Mouse (Mus musculus): ENCODE data around the gene Olfr52.
"Not testable (repeated sequence)": the region's sequence is repeated elsewhere in the genome, so short reads cannot be mapped to it uniquely, and the experiment has no call there.

The Olfr52 gene

DNA sequence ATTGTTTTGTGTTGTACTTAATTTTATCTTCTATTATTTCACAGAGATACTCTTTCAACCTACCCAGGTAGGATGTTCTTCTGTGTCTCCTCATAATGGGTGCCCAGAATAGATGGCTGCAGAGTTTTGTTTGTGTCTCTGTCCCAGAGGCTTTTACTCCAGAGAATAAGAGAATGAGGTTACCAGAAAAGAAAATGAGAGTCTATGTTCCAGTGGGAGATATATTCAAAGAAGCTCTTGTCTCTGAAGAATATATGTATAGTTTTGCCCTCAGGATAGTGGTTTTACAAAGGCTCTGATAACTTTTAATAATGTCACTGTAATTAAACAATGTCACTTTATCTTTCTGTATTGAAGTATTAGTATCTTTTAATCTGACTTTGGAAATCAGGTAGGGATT, at the start of gene Olfr52:
Olfr52 (minus strand) TSS at position 101 of the 400 bp plus-strand sequence.
- no peak for DNase-seq (ENCODE audit: low read depth, low spot score)

GRCm38 (mm10) chr2:86231301-86231700, 45.8 kb upstream of the Olfr52 start, which contains the start of gene Olfr1047:
Gene Olfr1047 (minus strand): TSS chr2:86231401.
- no peak for DNase-seq (ENCODE audit: low read depth, low spot score)

DNA sequence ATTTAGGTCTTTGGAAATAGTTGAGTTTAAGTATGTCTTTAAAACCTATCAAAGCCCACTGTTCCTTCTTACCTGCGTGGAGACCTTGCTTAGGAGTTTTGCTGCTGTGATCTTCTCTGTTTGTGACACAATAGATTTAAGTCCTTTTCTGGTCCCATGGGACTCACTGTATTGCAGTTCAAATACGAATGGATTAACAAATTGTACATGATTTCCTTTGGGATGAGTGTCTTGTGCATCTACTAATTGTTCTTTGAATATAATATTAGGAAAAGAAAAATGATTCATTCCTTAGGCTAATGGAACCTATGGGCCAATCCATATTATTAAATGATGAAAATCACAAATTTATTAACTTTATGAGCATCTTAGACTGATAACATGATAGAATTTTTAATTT, 33.7 kb upstream of the Olfr52 start, which contains the start of gene Olfr1046:
Olfr1046 (minus strand) TSS at position 101 of the 400 bp plus-strand sequence.
- no peak for DNase-seq (ENCODE audit: low read depth, low spot score)

DNA sequence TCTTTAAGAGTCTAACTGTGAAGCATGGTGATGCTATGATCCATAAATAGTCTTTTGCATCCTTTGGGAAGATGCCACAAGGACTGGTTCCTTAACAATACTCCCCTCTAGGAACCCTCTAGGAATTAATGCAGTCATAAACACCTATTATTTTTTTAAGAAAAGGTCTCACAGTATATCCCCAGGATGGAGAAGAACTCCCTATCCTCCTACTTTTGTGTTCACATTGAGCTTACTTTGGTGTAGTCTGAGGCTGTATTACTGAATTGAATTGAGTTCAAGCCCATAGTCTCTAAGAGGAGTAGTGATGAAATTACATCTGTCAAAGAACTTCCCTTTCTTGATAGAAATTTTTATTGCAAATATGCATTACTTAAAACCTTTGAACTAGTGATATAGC, 17.4 kb upstream of the Olfr52 start, which contains the start of gene Olfr1045:
Olfr1045 (minus strand) TSS at position 101 of the 400 bp plus-strand sequence.
- DNase-seq (ENCODE audit: low read depth, low spot score): no peak

DNA sequence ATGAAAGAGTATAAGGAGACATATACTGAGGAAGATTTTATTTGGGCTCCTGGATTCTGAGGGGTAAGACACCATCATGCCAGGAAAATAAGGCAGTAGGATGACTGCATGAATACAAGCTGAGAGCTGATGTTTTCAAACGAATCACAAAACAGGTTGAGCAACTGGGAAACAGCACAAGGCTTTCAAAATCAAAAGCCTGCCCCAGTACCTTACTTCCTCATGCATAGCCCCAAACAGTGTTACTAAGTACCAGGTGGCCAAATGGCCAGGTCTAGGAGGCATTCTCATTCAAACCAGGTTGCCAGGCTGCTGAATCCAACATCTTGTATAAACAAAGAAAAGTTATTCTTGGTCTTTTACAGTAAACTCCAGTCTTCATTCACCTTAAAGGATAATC, 10.4 kb upstream of the Olfr52 start:
- no peak for DNase-seq (ENCODE audit: low read depth, low spot score)

- DNase-seq (ENCODE audit: low read depth, low spot score): no peak
These were observed 5.5 kb downstream of the Olfr52 start for GRCm38 (mm10) chr2:86179950-86180349.

DNA sequence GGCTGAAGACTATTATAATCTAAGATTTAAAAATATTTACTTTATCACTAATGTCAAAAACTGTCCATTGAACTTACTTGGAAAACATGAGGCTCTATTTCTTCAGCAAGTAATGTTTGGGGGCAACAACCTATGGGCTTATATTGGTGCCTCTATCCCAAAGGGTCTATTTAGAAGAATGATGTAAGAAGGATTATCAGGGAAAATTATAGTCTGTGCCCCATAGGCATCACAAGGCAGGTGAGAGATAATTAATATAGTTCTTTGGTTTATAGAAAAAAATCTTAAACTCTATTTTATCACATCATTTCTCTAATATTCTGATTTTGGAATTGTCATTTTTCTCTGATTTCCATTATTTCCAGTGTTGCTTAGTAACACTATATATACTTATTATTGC, 7.8 kb downstream of the Olfr52 start, which contains the start of gene Olfr1044:
Olfr1044 (minus strand) TSS at position 101 of the 400 bp plus-strand sequence.
- no peak for DNase-seq (ENCODE audit: low read depth, low spot score)

DNA sequence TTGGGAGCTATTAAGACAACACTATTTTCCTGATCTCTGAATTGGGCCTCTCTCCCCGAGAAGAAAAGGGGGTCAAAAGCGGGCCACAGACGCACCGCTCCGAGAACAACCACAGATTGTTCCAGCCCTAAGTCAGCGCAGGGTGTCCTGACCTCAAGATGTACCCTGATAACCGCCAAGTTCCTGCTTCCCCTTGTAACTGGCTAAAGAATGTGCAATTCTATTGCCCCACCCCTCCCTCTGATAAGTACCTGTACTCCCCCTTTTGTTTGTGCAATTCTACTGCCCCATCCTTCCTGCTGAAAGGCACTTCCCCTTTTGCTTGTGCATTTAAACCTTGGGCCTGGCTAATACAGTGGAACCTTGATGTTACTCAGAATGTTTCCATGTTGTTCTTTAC, 10.1 kb downstream of the Olfr52 start:
- not testable (repeated sequence) for DNase-seq (ENCODE audit: low read depth, low spot score)

DNA sequence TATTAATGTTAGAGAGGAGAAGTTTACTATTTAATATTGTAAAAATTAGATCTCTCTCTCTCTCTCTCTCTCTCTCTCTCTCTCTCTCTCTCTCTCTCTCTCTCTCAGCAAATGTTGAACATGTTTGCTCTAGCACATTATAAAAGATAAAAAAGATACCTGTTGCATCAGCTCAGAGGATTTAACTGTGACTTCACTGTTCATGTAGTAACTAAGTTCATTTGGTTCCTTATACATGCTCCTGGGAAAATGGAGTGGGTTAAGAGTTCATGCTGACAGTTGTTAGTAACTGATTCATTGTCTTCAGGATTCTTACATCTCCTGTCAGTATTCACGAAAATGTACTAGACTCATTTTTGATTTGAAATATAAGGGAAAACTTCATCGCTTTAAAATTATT, 18.1 kb downstream of the Olfr52 start, which contains the start of gene Olfr1043:
Olfr1043 (minus strand) TSS at position 101 of the 400 bp plus-strand sequence.
- DNase-seq (ENCODE audit: low read depth, low spot score): no peak

DNA sequence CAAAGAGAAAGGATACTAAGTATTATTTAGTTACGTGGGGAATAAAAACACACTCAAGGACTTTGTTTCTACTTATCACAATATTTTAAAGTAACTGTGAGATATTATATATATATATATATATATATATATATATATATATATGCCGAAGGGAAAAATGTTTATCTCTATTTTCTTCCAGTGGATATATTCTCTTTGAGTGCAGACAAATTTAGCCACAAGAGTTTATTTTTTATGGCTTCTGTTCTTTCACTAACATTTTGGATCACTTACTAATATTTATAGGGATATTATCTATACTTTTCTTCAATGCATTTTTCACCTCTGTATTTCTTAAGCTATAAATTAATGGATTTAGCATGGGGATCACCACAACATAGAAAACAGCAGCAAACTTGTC, 23.7 kb downstream of the Olfr52 start, which contains the start of gene Olfr1042:
Olfr1042 (minus strand) TSS at position 101 of the 400 bp plus-strand sequence.
- no peak for DNase-seq (ENCODE audit: low read depth, low spot score)

- DNase-seq (ENCODE audit: low read depth, low spot score): no peak
These were observed 38.9 kb downstream of the Olfr52 start, which contains the start of gene Olfr1040 for GRCm38 (mm10) chr2:86146632-86147031. Gene Olfr1040 (minus strand): TSS chr2:86146732.

DNA sequence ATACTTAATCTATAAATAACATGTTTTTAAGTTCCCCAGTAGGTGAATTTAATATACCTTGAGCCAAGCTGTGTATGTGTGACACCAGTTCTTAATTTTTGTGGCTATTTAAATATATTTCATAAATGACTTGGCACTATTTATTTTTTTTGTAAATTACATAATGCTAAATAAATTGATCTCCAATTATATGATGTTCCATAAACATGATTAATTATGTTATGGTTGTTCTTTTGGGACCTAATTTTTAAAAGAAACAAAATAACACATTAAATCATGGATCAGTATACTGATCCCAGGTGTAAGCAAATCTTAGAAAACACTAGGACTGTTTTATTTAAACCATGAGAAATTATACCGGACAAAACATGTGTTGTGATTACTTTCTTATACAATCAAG, 49.7 kb downstream of the Olfr52 start, which contains the start of gene Olfr1039:
Olfr1039 (minus strand) TSS at position 101 of the 400 bp plus-strand sequence.
- DNase-seq (ENCODE audit: low read depth, low spot score): no peak

All from CD4-positive, CD25-positive, alpha-beta regulatory T cell, adult 2 months (primary cell).